Mouse (Mus musculus) bone marrow macrophage, adult 2 months (primary cell): Measurements from ENCODE around the gene Tmem184c.

Experiments
- CTCF ChIP-seq: IDR thresholded peaks from 2 replicates; pipeline ENCODE4 v1.5.1; 2012; ENCODE audit warnings: low read depth, mild to moderate bottlenecking, low read length, moderate library complexity
- POLR2A ChIP-seq: IDR thresholded peaks from 2 replicates; pipeline ENCODE4 v1.6.1; 2012; ENCODE audit warnings: mild to moderate bottlenecking, low read depth, low read length, borderline replicate concordance

DNA sequence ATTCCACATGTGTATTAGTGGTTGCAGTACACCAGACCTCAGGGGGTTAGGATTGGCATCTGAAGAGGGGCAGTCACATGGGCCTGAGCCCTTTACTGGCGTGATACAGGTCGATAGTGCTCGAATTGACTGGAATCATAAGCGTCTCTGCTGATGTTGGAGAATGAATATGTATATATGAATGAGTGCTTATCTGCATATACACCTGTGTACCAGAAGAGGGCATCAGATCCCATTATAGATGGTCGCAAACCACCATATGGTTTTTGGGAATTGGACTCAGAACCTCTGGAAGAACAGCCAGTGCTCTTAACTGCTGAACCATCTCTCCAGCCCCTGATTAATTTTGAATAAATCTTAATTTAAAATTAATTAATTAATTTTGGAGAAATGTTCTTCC, 36.3 kb downstream of the Tmem184c start:
- TF ChIP-seq CTCF (no peak), POLR2A (no peak)
